Mouse (Mus musculus): ENCODE data around the gene Crcp. TPM values are rescaled to one million over a fixed set of nuclear protein-coding genes. Genes with fewer than 3 reads are reported as not detected.

Gene Crcp
- total RNA-seq, 1 experiment from 2014 or later, result 24.9 TPM

DNA sequence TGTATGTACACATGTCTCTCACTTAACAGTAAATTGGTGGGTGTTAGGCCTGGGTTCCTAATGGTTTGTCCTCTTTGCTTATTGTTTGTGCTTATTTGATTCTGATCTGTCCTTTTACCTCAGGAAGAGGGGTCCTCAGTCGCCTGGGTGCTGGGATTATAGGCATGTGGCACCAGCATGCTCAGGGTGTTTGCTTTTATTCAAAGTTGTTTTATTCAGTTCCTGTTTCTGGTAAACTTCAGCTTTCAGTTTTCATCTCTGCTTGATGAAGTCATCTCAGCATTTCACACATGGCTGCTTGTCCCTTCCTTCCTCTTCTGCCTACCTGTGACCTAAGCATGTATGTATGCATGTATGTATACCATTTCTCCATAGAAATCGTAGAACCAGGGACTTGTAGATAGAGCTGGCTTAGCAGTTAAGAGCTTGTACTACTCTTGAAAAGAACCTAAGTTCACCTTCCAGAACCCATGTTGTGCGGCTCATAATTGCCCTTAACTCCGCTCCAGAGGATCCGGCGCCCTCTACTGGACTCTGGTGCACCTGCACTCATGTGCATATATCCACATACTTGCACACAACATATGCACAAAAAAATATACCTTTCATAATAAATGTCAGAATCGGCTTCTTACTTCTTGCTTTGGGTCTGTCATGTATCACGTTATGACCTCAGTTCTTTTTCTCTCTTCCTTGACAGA is 52.2 kb downstream of the Crcp start:
- ATAC-seq (ENCODE audit: extremely low read depth, insufficient number of reproducible peaks, low FRiP score, poor library complexity, severe bottlenecking), result peak; percentile 82

GRCm38 (mm10) chr5:130082431-130082830 is 53.3 kb downstream of the Crcp start:
- ATAC-seq (ENCODE audit: extremely low read depth, insufficient number of reproducible peaks, low FRiP score, poor library complexity, severe bottlenecking), result no peak

DNA sequence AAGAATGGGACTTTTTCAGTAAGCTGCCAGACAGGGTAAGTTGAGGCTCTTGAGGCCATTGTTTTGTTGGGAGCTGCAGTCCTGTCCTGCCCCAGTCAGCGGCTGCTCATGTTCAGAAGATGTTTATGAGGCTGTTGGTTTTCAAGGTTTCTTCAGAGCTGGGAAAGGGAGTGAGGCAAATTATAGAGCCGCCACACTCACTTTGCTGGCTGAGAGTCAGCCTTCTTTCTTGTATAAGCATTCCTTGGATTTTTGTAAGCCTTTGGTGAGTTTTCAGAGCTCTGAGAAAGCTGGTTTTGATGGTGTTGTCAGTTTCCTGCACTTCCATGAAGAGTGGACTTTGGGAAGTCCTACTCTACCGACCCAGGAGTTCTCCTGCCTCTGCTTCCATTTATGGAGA is 55.2 kb downstream of the Crcp start:
- ATAC-seq (ENCODE audit: extremely low read depth, insufficient number of reproducible peaks, low FRiP score, poor library complexity, severe bottlenecking), result no peak

GRCm38 (mm10) chr5:130088008-130088407 is 58.9 kb downstream of the Crcp start:
- ATAC-seq (ENCODE audit: extremely low read depth, insufficient number of reproducible peaks, low FRiP score, poor library complexity, severe bottlenecking), result no peak

GRCm38 (mm10) chr5:130088612-130089011 is 59.5 kb downstream of the Crcp start:
- ATAC-seq (ENCODE audit: extremely low read depth, insufficient number of reproducible peaks, low FRiP score, poor library complexity, severe bottlenecking), result no peak

DNA sequence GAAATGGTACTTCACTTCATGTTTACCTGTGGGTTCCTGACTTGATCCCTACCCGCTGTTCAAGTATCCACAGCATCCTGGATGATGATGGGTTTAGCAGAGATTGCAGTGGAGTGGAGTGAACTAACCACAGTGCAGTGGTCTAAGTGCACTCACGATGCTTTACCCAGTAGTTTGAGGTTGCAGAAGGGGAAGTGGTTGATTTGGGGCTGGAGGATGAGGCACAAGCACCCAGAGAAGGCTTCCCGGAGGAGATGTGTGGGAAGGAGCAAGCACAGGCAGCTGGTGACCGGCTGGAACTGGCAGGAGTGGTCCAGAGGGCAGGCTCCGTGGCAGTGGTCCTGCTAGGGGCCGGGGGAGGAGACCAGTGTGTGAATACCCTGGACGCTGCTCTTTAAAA is 60.1 kb downstream of the Crcp start:
- peak; percentile 54; the same call in 1 of the 2 replicates for ATAC-seq (ENCODE audit: extremely low read depth, insufficient number of reproducible peaks, low FRiP score, poor library complexity, severe bottlenecking)

DNA sequence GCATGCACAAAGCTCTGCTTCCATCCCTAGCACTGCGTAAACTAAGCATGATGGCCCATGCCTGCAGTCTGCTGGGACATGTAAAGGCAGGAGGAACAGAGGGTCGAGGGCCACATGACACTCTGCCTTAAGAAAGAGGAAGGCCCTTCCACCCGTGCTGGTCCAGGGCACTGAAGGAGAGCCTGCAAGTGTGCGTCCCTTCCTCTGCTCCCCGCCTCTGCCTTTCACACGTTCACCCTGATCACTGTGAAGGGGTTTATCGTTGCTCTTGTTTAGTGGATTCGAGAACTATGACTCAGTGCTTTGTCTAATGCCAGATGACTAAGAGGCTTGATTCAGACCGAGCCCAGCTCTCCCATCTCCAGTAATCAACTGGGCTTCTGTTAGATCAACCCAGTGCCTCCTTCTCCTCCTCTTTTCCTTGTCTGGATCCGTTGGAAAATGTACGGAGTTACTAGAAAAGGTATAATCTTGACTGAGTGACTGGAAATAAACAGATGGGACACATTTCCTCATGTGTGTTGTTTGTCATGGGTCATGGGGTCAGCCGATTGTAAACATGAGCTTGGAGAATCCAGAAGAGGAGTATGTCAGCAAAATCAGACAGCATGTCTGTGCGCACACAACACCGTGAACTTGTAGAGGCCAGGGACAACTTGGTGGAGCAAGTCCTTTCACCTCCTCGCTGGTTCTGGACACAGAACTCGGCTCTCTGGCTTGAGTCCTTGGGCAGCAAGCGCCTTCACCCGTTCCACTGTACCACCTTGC is 60.7 kb downstream of the Crcp start:
- ATAC-seq (ENCODE audit: extremely low read depth, insufficient number of reproducible peaks, low FRiP score, poor library complexity, severe bottlenecking), result peak; percentile 67

- no peak for ATAC-seq (ENCODE audit: extremely low read depth, insufficient number of reproducible peaks, low FRiP score, poor library complexity, severe bottlenecking)
Measured at GRCm38 (mm10) chr5:130096754-130097153, 67.7 kb downstream of the Crcp start.

DNA sequence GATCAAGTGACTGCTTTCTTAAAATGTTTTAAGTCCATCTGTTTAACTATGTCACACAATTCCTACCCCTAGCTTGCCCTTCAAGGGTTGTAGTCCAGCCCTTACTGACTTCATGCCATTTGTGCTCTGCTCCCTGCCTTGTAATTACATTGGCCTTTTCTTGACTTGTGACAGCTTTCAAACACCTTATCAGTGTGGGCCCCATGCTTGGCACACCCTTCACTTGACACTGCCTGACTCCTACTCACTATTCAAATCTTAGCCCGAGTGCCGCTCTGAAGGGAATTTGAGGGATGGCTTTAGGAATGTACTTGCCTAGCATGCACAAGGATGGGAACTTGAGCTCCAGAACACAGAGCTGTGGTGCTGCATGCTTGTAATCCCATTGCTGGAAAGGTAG is 68.7 kb downstream of the Crcp start:
- no peak for ATAC-seq (ENCODE audit: extremely low read depth, insufficient number of reproducible peaks, low FRiP score, poor library complexity, severe bottlenecking)

DNA sequence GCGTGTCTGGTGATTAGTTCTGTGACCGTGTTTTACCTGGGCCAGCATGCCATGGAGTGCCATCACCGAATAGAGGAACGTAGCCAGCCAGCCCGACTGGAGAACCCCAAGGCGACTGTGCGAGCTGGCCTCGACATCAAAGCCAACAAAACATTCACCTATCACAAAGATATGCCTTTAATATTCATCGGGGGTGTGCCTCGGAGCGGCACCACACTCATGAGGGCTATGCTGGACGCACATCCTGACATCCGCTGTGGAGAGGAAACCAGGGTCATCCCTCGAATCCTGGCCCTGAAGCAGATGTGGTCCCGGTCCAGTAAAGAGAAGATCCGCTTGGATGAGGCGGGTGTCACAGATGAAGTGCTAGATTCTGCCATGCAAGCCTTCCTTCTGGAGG is 72.6 kb downstream of the Crcp start:
- ATAC-seq (ENCODE audit: extremely low read depth, insufficient number of reproducible peaks, low FRiP score, poor library complexity, severe bottlenecking), result no peak

GRCm38 (mm10) chr5:130109348-130109747 is 80.3 kb downstream of the Crcp start:
- no peak for ATAC-seq (ENCODE audit: extremely low read depth, insufficient number of reproducible peaks, low FRiP score, poor library complexity, severe bottlenecking)

Other genes starting within 250 kb of the Crcp start
- gene Psph, start 241.8 kb upstream of the Crcp start, total RNA-seq (2017), result 8.3 and 11.2 TPM in 2 replicates
- gene Sumf2, start 182.3 kb upstream of the Crcp start, total RNA-seq (2017), result 6.4 and 8.6 TPM in 2 replicates
- gene Chchd2, start 141.8 kb upstream of the Crcp start, total RNA-seq (2017), result 116 and 119 TPM in 2 replicates
- gene Zbed5, start 133.6 kb upstream of the Crcp start, total RNA-seq (2017), result 1.4 and 1.7 TPM in 2 replicates
- gene Phkg1, start 130.7 kb upstream of the Crcp start, total RNA-seq (2017), result 0.93 TPM in 1 of 2 replicates, not detected in the other
- 10.5 and 13.3 TPM in 2 replicates for gene Nupr1l, start 120.8 kb upstream of the Crcp start, total RNA-seq (2017)
- gene Vkorc1l1, start 87.3 kb upstream of the Crcp start, total RNA-seq (2017), result 11.9 and 14.3 TPM in 2 replicates
- gene Gusb, start 26.2 kb upstream of the Crcp start, total RNA-seq (2017), result 32.0 and 33.5 TPM in 2 replicates
- gene Asl, start within 50 bp of the Crcp start, total RNA-seq (2017), result 7.6 and 7.7 TPM in 2 replicates
- gene Tpst1, start 44.0 kb downstream of the Crcp start, total RNA-seq (2017), result 19.8 and 23.3 TPM in 2 replicates
- gene Kctd7, start 115.6 kb downstream of the Crcp start, total RNA-seq (2017), result 3.0 and 5.3 TPM in 2 replicates
- 52.1 and 58.2 TPM in 2 replicates for gene Rabgef1, start 142.5 kb downstream of the Crcp start, total RNA-seq (2017)
- gene Tmem248, start 187.8 kb downstream of the Crcp start, total RNA-seq (2017), result 32.9 and 34.9 TPM in 2 replicates
- gene Sbds, start 226.2 kb downstream of the Crcp start, total RNA-seq (2017), result 114 and 118 TPM in 2 replicates
- gene Tyw1, start 226.3 kb downstream of the Crcp start, total RNA-seq (2017), result 21.2 and 23.5 TPM in 2 replicates

Data from neutrophil, adult 5-6 weeks (primary cell).